Mouse (Mus musculus): Measurements from ENCODE around the gene Mfap1b.
A peak's percentile ranks its signal among the peaks of the same experiment; 100 is the strongest.

DNA sequence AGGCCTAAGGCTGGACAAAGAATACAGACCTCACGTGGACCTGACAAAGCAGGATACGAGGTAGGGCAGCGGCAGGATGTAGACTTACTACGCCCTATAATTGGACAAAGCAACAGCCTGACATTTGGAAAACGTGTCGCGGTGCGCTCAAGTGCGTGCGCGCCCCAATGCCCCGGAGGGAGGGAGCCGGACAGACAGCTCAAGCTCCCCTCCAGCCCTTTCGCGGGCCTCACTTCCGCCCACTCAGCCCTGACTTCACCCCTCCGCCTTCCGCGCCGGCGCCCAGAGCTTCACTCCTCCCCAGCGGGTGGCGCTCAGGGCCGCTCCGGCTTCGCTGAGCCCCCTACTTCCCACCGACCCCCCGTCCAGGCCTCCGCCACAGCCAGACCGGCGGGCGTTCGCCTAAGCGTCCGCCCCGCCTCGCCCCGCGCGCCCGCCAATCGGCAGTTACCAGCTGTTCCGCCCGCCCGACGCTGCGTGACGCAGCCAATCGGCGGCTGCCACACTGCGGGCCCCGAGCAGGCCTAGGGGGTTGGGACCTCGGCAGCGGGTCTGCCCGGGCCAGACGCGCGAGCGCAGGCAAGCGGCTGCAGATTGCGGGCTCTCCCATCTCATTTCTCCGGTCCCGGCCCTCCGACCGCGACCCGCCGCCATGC lies 60.4 kb downstream of the Mfap1b start, which contains the start of the genes Pdia3 and Catsper2:
- TF ChIP-seq CTCF (IDR thresholded peaks at IDR 0.05; ENCODE audit: low read depth) (peak; percentile 47), EP300 (IDR thresholded peaks at IDR 0.05; ENCODE audit: low read depth) (no peak)
